Mouse (Mus musculus) liver, embryonic 14.5 days (tissue): Measurements from ENCODE around the gene Efcab9.

Source experiments
- CTCF ChIP-seq: IDR thresholded peaks from 2 replicates; pipeline ENCODE4 v1.5.1; 2016; ENCODE audit warnings: antibody characterized with exemption, low read depth, control low read depth
- EP300 ChIP-seq: IDR thresholded peaks from 2 replicates; pipeline ENCODE4 v1.6.1; 2016; ENCODE audit warnings: antibody characterized with exemption, low read depth

DNA sequence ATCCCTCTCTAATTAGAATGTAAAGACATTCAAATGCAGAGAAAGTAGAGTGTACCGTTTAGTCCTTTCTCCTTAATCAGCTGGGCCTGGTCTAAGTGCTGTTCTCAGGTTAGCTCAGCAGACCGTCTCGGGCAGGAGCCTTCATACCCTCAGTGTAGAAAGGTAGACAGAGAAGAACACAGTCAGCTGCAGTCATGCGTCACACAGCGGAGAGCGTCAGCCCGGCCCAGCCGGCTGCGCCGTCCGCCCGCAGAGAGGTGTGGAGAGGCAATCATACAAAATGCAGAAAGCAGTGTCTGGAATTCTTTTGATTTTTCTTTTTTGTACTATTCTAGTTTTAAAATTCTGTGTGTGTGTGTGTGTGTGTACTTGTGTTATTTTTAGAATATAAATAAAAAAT is 13.7 kb upstream of the Efcab9 start:
- TF ChIP-seq EP300 (no peak), CTCF (no peak)
